Mouse (Mus musculus) adrenal gland, adult (tissue): ENCODE data around the gene Kcnip1.

Source experiments
- DNase-seq, 2 experiments: peaks; one replicate each; pipeline ENCODE4 v3.0.0; 2022 to 2023; ENCODE audit warnings: low spot score in 1 of 2; ENCODE audit not compliant: inconsistent age in 2 of 2

Gene Kcnip1

GRCm38 (mm10) chr11:33992938-33993337 lies at the start of gene Kcnip1:
Gene Kcnip1 (minus strand): TSS chr11:33993152.
- no peak for DNase-seq

DNA sequence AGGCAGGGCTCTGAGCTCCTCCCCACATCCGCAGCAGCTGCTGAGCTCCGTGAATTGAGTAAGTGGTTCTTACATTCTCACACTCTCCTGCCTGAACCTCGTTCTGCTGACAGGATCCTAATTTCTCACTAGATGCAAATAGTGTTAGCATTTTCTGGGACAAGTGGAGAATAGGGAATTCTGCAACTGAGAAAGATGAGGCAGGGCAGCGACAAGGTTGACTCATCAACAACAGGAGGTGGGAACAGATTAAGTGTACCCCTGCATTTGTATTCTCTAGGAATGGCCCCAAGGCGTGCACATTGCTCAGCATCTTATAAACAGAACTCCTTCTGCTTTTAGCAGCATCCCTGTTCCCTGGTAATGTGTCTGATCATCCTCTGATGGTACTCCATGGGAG lies 47.1 kb upstream of the Kcnip1 start:
- DNase-seq = no peak

DNA sequence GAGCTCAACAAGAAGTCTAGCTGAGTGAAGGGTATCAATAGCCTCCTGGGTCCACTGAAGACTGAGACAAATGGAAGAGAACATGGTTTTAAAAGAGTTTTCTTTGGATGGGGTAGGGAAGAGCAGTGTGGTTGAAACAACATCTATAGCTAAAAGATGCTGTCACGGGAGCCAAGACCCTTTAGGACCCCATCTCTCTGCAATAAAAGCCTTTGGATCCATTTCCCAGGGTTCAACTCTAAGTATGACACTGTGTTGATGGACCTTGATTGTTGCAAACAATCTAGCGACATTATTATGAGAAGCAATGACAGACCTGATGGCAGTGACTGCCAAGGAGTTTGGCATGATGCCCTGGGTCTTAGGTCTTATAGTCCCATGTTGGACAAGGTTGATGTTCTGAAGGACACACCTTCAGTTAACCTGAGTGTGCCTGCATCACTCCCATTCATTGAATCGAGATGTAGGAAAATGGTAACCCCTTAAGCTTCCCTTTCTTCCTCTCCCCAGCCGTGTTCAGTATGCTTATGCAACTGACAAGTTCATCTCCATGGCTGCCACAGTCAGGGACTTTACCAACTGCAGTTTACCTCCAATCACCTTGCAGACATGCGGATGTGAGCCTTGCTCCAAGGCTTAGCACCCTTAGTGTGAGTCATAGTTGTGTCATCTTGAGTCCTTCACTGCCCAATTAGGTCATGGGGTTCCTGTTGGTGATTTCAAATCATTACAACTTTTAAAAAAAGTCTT lies 43.1 kb upstream of the Kcnip1 start:
- peak in 1 of 2 experiments; percentile 78 for DNase-seq

DNA sequence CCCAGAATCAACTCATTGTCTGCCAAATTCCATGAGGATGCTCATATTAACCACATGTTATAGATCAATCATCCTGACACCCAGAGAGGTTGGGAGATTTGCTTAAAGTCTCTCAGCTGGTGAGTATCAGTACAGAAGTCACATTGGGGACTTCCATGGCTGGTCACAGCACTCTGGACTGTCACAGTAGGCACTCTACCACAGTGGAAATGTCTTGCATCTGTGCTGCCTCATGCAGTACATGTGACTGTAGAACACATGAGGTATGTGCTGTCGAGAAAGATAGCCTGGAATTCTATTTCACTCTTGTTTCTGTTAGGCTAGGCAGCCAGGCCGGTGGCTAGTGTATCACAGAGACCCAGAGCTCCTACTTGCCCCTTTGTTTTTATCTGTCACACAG lies 41.8 kb upstream of the Kcnip1 start:
- no peak for DNase-seq

DNA sequence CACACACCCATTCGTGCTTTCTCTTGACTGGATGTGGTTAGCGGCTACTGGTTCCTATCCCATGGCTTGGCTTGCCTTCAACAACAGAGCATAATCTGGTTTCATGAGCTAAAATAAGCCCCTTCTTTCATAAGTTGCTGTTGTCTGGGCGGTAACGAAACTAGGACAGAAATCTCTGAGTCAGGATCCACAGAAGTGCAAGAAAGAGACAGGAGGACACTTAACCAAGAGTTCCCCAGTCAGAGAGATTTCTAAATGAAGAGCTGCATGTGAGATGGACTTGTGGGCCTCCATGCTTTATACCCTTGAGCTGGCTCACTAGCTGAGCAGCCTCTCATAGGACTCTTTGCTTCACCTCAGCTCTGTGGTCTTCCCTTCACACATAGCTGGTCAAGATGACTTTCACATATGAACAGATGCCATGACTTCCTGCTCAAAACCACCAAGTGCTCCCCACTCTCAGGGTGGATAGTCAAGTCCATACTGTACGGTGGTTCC lies 41.1 kb upstream of the Kcnip1 start:
- peak in 1 of 2 experiments; percentile 37 for DNase-seq

DNA sequence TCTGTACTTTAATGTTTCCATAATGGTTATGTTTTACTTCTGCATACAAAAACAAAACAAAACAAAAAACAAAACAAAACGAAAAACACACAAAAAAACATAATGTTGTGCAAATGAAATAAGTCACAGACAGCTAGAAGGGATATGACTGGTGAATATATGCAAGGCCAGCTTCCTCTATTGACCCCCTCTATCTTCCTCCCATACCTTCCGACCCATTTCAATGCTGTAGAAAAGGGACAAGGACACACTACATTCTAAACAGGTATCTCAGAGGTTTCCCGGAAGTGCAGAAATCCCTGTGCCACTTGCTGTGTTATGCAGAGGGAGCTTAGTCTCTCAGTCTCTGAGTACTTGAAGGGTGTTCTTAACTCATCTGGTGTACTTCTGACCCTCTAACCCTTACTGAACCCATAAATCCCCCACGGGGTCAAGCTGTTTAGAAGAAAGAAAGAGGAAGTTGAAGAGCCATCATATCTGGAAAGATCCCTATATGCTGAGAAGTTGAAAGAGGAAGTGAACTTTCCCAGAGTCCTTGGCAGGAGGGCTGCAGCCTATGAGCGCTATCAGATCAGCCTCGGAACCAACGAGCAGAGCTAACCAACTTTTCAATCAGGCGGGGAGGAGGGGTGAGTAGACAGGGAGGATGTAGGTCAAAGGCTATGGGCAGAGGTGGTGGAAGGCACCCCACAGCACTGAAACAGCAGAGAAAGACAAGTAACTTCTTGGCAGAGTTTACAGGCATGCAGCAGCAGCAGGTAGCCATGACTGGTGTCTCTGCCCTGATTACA lies 38.3 kb upstream of the Kcnip1 start:
- peak in 1 of 2 experiments; percentile 50 for DNase-seq

DNA sequence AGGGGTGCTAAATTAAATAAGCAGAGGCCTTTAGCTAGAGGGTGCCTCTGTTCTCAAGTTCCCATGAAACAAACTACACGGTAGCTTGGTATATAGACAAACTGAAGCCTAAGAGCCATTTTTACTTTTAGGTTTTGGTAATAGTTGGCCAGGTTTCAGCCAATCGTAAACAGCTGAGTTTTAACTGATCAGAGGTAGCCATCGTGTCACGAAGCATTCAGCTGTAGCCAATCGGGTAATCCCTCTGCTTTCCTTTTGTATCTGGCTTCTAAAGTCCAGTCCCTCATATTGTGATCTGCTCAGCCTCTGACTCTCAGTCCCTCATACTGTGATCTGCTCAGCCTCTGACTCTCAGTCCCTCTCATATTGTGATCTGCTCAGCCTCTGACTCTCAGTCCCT lies 36.7 kb upstream of the Kcnip1 start:
- no peak for DNase-seq

- no peak for DNase-seq
Measured at GRCm38 (mm10) chr11:34025091-34025490, 32.1 kb upstream of the Kcnip1 start.

DNA sequence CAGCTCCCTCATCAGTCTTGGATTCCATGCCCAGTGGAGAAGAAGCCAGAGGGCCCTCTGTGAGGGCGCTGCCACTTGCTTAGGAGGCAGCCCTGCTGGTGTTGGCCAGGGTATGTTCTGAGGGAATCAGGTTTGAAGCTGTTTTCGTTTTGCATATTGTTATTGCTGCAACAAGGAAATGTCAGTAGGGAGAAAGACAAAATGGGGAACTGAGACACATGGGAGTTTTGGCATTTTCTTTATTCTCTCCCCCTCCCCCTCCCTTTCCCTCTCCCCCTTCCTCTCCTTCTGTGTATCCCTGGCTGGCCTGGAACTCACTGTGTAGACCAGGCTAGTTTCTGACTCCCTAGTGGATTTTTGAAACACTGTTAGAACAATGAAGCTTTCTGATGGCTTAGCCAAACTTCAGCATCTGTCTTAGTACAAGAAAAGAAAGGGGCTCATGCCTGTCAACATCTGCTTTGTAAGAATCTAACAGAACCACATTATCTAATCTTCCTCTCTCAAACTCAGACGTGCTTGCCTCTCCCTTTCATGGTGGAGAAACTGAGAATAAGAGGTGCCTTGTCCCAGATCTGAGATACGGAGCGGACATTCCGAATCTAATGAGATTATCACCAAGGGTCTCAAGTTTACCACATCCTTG lies 19.2 kb upstream of the Kcnip1 start:
- DNase-seq = no peak

- DNase-seq = peak in 1 of 2 experiments; percentile 44
Measured at GRCm38 (mm10) chr11:34010859-34011172, 17.9 kb upstream of the Kcnip1 start.

GRCm38 (mm10) chr11:34010133-34010858 lies 17.3 kb upstream of the Kcnip1 start:
- peak in 1 of 2 experiments; percentile 32 for DNase-seq

DNA sequence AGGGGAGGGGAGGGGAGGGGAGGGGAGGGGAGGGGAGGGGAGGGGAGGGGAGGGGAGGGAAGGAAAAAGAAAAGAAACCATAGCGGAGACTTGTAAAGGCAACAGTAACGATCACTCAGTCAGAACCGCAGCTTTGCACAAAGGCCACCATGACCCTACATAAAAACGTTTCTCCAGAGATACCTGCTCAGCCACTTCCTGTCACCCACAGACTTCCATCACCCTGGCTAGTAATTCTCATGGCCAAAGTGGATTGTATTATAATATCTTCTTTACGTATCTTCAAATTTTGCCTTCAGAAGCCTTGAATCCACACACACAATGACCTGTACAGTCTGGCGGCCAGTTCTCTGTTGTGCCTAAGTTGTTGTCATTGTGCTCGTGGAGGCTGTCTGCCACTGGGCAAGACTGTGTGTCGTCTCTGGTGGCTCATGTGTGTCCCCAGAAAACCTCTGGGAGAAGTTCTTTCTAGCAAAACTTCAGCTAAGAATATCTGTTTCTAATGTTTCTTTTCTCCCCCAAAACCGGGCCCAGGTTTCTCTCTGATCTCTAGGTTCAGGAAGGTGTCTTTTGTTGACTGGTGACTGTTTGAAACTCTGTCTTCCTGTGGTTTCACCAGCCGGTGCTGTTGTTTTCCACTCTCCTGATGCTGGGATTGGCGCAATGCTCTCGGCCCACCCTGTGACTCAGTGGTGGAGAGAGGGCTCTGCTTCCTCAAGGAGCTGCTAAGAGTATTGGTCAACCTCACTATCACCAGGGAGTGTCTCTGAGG lies 16.6 kb upstream of the Kcnip1 start:
- no peak for DNase-seq

DNA sequence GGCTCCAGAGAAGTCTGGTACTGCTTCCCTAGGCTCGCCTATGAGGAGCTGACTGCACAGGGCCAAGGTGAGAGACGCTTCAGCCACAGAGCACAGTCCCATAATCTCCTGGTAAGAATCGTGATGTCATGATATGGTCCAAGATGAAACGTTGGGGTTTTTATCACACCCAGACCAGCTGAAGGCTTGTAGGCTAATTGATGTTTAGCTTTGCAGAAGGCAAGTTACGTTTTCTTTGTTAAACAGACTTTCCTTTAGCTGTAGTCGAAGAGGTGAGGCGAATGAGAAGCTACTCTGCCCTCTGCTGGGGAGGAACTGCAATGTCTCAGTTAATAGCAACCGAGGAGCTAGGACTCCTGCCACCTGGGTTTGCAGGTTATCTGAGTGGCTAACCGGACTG lies 15.8 kb upstream of the Kcnip1 start:
- peak; percentile 55 to 79 for DNase-seq

DNA sequence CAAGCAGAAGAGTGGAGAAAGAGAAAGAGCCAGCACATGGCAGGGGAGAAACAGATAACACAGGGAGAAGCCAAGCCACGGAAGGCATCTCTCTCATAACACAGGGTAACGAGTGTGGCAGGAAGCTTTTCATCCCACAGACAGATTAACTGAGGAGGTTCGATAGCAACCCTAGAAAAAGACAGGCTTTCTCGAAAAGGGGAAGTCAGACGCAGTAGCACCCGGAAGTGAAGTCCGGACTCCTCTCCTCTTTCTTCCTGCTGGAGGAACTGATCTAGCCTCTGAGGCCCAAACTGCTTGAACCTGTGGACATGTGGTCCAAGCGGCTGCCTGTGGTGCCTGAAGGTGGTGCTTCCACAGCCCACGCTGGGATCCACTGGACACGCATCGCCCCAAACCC lies 15.3 kb upstream of the Kcnip1 start:
- no peak for DNase-seq

GRCm38 (mm10) chr11:34007616-34008015 lies 14.7 kb upstream of the Kcnip1 start:
- DNase-seq = no peak

DNA sequence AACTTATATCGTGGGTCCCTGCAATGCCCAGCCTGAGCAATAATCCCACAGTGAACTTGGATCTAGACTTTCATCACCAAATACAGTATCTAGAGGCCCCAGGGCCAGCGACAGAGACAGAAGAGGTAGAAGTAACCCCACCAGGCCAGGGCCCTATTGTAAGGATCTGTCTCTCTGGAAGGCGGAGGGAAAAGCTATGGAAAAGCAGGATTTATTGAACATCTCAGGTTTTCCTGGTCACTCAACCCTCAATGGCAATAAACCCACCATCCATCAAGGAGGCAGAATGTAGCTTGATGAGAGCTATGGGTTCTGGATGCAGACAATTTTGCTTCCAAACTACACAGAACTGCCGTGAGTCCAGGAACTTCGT lies 9.6 kb upstream of the Kcnip1 start:
- no peak for DNase-seq

DNA sequence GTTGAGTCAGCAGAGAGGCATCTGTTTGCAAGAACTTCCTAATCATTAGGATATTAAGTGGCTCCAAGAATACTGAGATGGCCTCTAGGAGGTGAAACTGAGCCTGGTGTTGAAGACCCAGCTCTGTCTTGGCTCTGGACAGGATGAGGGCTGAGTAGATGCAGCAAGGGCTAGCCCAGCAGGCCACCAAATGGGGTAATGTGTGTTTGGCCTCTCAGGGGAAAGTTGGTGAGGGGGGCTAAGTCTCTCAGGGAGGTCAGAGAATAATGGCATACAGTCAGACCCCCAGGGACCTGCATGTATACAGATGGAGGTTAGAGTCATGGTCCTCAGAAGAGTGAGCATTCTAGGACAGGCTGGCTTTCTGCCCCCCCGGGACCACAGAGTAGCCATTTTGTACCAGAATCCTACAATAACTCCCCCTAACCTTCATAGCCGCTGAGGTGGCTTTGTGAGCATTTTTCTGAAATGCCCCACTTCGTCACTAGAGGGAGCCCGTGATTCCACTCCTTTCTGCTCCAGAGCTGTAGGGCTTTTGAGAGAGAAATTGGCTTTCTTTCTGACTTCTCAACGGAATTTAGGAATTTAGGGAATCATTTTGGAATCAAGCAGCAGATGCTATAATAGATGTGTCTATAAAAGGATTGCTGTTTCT lies 9.1 kb upstream of the Kcnip1 start:
- peak; percentile 53 to 82 for DNase-seq

GRCm38 (mm10) chr11:34000416-34000815 lies 7.5 kb upstream of the Kcnip1 start:
- DNase-seq = no peak

- DNase-seq = no peak
Measured at GRCm38 (mm10) chr11:33998244-33998643, 5.3 kb upstream of the Kcnip1 start.

GRCm38 (mm10) chr11:33993496-33993895 lies 544 bp upstream of the Kcnip1 start:
- DNase-seq = no peak
